Mouse (Mus musculus) lung, postnatal 25 days (tissue): ENCODE measurements around the gene Aebp2.
"Not testable (repeated sequence)": the region's sequence is repeated elsewhere in the genome, so short reads cannot be mapped to it uniquely, and the experiment has no call there.

ENCODE experiments used
- DNase-seq: peaks from one replicate; pipeline ENCODE4 v3.0.0; 2022; ENCODE audit warnings: low spot score

Aebp2 gene

DNA sequence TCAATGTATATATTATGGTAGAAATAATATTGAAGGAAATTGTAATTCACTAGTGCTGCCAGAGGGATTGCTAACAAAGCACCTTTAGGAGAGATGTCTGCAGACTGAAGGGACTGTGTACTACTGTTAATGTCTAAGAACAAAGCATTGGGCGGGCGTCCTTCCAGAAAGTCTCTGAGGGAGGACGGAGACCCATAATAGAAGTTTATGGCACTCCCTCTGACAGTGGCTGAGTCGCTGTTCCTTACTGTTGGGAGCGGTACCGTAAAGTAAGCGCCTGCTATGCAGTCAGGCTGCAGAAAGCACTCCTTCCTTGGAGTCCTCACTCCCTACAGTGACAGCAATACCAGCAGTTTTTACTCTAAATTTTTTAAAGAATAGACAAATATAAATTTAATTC is 29.5 kb downstream of the Aebp2 start:
- DNase-seq = no peak

DNA sequence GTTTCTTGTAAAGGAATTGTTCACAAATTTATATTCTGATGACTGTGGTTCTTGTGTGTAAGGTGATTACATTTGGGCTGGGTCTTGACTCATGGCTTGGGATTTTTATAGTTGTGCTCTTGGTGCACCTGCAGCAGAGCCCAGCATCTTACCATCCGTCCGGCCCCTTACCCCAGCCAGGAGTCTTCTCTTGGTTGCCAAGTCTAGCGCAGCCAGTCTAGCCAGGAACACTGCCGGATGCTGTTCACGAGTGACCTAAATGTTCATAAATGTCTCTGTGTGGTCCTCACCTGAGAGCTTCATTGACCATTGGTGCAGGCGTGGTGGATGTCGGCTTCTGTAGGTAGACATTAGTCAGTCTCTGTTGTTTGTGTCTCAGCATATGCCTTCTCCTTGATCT is 33.0 kb downstream of the Aebp2 start:
- DNase-seq = no peak

DNA sequence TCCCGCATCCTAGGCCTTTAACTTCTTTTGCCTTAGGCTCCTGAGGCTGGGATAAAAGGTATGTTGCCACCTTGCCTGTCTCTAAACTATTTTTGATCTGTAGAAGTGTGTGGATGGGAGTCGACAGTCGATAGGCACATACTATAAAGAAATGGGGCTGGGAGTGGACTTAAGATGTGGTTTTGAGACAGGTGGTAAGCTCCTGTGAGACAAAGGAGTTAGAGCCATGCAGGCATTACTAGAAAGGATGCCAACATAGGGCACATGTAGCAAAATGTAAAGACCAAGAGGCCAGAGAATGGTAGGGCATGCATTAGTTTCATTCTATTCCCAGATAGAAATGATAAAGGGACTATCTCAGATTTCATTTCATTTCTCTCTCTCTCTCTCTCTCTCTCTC is 34.5 kb downstream of the Aebp2 start:
- no peak for DNase-seq

DNA sequence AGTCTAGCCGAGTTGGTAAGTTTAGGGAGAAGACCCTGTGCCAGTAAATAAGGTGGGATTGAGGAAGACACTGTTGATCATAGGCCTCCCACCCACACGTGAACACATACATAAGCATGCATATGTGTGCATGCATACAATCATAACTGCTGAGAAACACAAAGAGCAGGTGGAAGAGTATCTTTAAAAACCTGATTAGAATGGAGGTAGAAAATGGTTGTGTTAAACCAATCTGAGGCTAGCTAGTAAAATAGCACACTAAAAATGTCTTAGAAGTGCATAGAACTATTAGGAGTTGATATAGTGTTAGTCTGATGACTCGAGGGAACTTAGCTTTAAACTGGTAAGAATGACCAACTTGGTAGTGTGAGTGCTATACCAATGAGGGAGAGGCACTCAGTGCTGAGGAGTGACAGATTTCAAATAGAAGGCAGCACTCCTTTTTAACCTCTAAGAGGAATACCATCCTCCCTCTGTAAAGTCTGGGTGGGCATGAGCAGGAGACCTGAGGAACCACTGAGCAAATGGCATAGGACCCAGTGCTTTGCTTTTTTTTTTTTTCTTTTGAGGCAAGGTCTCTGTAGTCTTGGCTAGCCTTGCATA is 35.6 kb downstream of the Aebp2 start:
- DNase-seq = no peak

DNA sequence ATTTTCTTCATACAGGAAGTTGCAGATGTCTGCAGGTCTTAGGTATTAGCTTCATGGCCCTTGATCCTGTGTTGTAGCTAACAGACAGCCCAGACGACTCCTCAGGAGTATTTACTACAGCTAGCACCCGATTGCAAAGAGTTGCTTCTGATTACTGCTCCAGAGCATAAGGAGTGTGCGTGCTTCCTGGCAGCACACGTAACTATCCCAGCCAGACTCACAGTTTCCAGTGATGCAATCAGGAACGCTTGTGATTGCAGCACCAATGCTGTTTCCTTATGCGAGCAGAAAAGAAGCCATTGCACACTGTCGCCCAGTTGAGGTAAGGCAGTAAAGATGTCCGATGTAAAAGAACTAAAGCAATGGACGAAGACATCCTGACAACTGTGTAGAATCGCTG is 38.6 kb downstream of the Aebp2 start:
- no peak for DNase-seq

DNA sequence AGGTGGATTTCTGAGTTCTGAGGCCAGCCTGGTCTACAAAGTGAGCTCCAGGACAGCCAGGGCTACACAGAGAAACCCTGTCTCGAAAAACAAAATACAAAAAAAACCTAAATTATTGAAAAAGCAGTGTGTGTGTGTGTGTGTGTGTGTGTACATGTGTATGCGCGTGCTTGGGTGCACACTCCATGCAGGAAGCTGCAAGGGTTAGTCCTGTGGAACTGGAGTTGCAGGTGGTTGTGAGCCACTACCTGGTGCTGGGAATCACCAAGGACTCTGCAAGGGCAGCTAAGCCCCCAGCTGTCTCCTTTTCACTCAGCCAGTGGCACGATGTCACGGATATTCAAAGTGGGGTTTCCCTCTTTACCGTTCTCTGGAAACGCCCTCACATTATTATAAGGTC is 39.3 kb downstream of the Aebp2 start:
- DNase-seq = no peak

DNA sequence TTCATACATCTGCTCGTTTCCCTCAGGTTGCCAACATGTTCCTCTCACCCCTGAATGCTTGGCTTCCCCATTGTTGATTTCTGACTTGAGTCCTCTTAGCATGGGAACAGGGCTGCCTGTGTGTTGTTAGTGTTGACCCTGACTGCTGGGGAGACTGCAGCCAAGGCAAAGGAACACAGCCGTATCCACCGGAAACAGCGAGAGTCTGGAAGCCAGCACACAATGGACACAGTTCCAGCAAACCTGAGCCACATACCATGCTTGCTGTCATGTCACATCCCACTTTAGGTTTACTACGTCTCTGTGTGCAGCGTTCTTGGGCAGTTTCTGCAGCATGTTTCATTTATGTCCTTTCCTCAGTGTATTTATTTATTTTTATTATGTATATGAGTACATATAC is 39.8 kb downstream of the Aebp2 start:
- DNase-seq = no peak

DNA sequence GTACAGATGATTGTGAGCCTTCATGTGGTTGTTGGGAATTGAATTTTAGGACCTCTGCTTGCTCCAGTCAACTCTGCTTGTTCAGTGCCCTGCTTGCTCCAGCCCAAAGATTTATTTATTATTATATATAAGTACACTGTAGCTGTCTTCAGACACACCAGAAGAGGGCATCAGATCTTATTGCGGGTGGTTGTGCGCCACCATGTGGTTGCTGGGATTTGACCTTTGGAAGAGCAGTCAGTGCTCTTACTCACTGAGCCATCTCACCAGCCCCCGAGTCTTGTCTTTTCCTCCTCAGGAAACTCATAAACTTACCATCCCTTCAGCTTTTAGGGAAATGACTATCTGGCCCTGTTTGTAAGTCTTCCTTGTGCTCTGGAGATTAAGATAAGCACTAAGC is 40.2 kb downstream of the Aebp2 start:
- DNase-seq = not testable (repeated sequence)

DNA sequence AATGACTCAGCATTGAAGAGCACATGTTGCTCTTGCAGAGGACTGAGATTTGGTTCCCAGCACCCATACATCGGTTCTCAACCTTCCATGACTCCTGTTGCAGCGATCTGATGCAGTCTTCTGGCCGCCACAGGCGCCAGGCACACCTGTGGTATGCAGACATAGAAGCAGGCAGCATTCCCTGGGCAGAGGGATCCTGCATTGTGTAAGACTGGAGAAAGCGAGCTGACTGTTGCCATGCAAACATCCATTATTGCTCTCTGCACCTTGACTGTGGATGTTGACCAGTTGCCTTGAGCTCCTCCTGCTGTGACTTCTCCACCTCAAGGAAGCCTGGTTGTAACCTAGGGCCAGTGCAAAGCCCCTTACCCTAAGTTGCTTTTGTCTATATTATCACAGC is 42.1 kb downstream of the Aebp2 start:
- DNase-seq = no peak

DNA sequence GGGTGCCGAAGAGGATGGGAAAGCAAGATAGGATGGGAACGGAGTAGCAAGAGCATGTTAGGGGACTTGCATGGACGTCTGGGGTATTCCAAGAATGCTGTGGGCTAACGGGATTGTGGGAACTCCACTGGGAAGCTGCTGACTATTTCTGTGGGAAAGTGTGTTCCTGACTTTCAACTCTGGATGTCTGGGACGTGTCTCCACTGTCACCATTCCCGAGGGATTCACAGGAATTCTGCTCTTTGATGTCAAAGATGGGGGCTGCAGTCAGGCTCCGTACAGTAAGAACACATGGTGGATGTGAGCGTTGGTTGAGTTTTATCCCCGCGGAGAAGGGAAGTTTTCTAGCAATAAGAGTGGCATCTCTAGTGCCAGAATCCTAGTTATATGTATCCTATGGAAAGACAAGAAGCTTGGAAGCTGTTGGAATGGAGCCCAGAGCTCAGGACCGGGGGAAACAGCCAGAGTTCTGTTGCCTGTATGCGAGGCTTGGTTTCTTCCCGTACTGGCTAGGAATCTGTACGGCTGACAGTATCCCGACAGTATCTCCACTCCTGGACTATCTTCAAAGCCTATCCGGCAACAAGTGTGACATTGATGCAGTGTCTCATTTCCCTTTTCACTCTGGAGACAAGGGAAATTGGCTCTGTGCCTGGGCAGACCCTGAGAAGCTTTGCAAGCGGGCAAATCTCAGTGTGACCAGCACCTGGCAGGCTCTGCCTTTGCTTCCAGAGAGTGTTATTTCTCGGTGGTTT is 44.2 kb downstream of the Aebp2 start:
- no peak for DNase-seq

DNA sequence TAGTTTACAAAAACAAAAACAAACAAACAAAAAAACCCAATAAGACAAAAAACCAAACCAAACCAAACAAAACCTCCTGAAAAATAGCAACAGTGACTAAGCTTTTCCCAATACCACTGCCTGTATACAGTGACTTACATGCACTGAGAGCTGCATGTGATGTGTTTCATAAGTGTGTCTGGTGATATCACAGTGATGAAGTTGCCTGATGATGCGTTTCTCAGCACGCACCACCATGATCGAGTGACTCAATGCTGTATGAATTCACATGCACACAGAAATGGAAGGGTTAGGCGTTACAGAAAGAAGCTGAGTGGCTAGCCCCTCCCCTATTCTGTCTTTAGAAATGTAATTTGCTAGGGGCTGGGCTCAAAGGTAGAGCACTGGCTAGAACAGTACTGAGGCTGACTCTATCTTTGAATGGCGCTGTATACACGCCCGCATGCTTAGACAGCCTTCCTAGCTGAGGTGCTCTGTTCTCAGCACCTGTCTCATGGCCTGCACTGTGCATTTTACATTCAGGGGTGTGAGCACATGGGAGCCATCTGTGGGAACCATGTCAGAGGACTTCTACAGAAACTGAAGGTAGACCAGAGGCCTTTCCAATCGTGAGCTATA is 44.9 kb downstream of the Aebp2 start:
- no peak for DNase-seq

DNA sequence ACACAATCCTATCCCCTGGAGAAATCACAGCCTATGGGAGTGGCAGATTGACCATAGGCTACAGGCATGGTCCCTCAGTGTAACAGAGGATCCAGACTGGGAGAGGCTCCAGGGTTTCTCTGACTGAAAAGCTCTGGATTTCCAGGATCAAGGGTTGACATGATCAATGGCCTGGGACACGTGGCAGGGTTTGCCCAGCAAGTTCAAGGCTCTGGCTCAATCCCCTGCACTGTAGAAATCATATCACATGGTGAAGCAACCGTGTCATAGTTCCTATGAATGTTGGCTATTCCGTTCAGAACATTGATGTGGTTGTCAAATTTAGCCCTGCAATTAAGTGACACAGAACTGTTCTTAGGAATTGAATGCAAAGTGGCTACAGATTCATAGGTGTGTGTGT is 52.0 kb downstream of the Aebp2 start:
- no peak for DNase-seq

DNA sequence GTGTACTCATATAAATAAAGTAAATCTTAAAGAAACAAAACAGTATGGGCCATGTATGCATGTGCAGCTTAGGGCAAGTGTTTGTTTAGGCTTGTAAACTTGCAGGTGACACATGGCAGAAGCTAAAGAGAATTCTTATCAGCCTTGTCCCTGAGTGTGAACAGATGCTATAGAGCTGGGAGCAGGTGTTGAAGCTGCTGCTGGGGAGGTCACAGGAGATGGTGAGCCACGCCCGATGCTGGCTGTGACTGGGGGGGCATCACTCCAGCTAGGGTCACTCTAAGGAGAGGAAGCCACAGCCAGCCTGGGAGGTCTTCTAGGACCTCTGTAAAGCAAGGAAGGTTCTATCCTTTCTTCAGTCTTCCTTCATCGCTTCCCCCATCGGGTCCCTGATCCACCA is 53.6 kb downstream of the Aebp2 start:
- no peak for DNase-seq

DNA sequence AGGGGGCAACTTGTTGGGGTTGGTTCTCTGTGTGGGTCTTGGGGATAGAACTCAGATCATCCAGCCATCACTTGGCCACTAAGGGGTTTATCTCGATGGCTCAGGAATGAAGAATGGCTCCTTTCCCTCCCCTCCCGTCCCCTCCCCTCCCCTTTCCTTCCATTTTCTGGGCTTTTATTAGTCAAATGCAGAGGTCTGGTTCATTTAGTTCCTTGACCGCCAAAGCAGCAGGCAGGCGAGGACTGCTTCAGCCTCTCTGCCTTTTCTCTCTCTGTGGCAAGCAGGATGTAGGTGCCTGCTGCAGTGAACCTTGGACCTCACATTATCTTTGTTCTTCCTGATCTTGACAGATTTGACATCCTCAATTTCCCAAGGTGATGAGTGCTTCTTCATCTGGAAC is 54.6 kb downstream of the Aebp2 start:
- no peak for DNase-seq

DNA sequence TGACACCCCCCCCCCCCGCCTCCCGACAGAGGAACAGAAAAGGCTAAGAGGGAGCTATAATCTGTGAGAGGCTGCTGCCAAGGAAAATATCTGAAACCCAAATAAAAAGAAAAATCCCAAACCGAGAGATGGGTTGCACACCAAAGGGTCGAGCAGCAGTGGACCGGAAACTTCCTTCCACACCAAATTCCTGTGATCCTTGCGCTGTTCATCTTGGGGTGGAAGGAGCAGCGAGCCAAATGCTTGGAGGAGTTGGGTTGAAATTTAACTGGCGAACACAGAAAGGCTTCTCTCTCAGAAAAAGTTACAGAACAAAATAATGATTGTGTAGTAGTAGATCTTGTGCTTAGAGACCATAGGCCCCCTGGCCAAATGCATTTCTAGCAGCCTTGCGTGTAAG is 55.5 kb downstream of the Aebp2 start:
- no peak for DNase-seq

DNA sequence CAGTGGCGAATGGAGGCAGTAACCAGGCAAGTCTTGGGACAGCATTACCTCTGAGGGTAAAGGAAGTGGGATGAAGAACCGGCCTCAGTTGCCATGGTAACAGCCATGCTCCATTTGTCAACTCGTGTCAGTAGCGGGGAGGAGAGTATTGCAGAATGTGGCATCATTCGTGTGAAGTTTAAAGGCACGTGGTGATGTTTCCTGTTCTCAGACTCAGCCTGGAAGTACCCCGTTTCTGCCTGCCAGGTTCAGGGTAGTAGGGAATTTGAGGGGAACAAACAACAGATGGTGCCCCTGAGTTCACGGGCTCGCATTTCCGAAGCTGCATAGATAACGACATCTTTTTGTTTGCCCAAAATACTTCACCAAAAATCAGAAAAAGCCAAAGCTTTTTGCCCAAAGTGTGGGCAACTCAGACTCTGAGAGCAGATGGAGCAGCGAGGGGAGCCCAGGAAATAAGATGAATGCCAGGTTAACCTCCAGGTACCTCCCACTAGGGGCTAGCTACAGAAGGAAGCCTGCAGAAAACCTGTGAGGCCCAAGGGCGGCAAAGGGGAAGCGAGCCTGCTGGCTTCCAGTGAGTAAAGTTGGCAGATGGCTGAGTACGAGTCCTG is 56.3 kb downstream of the Aebp2 start:
- DNase-seq = peak; percentile 48

DNA sequence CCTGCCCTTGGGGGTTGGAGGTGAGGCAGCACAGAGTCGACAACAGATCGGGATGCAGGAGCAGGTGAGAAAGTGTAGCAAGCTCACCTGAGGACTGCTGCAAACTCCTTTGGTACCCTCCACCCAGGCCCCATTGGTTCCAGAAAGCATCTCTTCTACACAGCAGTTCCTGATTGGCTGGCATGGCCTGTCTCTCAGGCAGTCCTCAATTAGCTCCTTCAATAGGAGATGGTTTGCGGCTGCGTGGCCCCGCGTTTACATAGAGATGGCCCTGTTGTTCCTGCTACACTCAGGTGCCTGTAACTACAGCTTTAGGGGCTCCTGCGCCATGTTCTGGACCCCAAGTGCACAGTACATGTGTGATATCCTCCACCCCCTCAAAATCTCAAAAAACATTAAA is 58.2 kb downstream of the Aebp2 start:
- DNase-seq = no peak

DNA sequence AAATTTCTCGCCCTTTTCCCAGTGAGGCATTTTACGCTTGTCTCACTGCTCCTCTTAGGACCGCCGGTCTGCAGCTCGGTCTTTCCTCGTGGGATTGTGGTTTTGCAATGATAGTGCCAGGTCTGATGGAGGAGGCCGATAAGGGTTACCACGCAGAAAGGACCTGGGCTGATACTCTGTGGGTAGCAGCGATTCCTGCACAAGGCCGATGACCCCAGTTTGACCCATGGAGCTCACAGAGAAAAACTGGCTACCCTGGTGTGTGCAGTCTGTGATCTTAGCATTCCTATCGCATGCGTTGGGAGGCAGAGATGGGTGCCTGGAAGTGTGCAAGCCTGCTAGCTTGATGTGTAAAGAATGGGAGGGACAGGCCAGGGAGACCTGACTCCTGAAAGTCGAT is 60.4 kb downstream of the Aebp2 start:
- DNase-seq = no peak

DNA sequence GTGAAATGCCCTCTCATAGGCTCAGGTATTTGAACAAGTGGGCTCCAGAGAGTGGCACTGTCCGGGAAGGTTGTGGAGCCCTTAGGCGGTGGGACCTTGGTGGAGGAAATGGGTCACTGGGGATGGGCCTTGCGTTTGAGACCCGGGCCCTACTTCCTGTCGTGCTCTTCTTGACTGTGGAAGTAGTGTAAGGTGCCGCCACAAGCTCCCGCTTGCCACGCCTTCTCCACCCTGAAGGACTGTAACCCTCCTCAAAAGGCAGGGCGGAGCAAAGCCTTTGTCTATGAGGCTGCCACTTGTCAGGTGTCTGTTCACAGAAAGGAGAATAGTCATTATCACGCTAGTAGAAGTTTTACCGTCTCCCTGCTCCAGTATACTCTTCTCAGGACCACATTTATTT is 61.9 kb downstream of the Aebp2 start:
- no peak for DNase-seq

DNA sequence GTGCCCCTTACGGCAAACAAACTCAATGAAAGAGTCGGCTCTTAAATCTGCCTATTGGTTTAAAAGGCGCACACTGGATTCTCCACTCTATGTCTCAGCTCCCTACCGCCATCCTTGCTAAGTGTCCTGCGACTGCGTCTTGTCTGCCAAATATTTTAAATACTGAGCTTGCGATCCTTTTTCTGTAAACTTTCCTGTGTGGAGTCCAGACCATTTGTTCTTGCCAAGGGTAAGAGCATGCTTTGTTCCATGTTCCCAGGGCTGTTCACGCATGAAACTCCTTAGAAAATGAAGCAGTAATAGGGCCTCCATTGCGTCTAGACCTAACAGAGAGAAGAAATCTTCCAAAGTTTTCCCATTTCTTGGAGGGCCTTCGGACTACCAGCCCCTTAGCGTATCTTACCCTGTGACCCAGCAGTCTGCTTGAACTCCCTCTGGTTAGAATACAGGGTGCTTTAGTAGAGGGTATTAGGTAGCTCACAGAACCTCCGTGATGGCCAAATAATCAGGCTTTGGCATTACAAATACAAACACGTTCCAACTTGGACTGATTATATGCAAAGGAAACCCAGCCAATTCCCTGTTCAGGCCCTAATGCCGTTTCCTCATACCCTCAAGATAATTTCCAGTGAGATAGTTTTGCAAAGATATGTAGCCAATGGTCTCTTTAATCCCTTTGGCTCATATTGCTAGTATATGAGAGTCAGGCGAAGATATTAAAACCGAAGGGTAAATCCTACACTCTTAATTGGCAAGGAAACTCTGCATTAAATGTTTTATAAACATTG is 67.3 kb downstream of the Aebp2 start:
- DNase-seq = no peak

DNA sequence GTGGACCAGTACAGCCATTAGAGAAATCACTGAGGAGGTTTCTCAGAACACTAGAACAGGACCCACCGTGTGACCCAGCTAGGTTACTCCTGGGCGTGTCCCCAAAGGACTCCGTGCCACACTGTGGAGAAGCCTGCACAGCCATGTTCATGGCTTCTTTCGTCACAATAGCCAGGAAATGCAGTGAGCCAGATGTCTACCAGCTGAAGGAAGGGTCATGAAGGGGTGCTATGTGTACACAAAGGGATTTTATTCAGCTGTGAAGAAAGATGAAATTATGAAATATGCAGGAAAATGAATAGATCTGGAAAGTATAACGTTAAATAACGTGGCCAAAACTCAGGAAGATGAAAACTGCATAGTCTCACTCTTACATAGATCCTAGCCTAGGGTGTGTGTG is 69.7 kb downstream of the Aebp2 start:
- no peak for DNase-seq

DNA sequence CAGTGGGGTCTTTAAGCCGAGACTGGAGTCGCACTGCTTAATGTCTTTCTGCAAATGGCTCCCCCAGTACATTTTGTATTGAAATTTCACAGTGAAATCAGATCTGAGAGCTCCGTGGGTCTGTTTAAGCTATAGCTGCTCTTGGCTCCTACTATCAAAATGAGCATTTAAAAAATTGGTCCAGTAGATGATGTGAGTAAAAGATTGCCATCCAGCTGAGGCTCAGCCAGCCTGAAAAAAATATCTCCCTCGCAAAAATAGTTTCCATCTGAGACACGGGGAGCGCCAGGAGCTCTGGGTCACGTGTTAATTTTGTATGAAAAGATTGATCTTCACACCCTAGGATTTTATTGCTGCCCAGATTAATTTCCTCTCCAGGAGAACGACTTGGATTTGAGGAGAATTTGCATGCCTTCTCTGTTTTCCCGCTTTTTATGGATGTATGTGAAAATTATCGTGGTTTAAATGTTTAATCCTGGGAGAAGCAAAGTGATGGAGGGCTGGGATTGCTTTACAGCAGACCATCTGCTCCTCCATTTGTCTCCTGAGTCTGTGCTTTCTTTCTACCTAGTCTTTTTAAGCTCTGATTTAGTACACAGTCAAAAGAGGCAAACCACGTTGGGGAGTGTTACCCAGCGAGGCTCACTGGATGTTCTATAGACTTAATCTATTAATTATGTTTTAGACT is 73.9 kb downstream of the Aebp2 start:
- DNase-seq = no peak
